Mouse (Mus musculus) kidney, adult 11 months (tissue): ENCODE measurements at regions not wholly inside any gene's neighbourhood (a gene's known extent, or its start where the extent isn't known, plus 50 kb on each side); places are given as distances from the start of the nearest gene placed in this dataset.

ENCODE experiments used
- DNase-seq: peaks from one replicate; pipeline ENCODE4 v3.0.0; 2022

GRCm38 (mm10) chr12:29222099-29222498, 306.1 kb upstream of the Myt1l start:
- no peak for DNase-seq

- no peak for DNase-seq
These were observed 302.2 kb upstream of the Myt1l start for GRCm38 (mm10) chr12:29226001-29226400.

- DNase-seq: no peak
These were observed 295.4 kb upstream of the Myt1l start for GRCm38 (mm10) chr12:29232492-29233447.

DNA sequence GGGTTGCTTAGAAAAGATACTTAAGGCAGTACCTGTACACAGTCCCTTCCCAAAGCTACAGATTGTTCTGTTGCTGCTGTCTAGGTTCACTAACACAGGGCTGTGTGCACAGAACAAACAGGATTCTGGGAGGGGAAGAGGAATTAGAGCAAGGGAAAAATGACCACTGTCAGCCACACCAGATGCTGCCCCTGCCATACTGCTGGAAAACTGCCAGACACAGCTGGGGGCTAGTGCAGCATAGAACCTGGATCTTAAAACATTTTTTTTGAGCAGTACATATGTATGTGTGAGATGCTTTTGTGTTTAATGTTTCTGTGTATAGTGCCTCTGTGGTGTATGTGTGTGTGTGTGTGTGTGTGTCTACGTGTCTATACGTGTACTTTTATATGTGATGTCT, 291.7 kb upstream of the Myt1l start:
- DNase-seq: no peak

DNA sequence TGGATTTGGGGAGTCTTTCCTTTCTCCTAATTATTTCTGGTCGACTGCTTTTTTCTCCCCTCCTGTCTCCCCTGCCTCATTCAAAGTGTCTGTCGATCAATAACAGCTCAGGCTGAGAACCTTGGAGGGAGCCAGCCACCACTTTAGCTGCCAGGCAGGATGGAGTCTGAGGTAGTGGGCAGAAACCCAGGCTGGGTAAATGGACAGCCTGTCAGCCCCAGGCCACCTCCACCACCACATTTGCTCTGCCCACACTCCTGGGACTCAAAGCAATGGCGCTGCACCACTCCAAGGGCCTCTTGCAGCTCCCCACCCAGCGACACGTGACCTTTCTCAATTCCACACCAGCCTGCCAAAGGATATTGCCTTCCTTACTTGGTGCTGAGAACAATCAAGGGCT, 290.7 kb upstream of the Myt1l start:
- DNase-seq: no peak

- no peak for DNase-seq
These were observed 288.7 kb upstream of the Myt1l start for GRCm38 (mm10) chr12:29239482-29239881.

- DNase-seq: no peak
These were observed 288.2 kb upstream of the Myt1l start for GRCm38 (mm10) chr12:29239975-29240374.

- DNase-seq: no peak
These were observed 285.1 kb upstream of the Myt1l start for GRCm38 (mm10) chr12:29243087-29243486.

DNA sequence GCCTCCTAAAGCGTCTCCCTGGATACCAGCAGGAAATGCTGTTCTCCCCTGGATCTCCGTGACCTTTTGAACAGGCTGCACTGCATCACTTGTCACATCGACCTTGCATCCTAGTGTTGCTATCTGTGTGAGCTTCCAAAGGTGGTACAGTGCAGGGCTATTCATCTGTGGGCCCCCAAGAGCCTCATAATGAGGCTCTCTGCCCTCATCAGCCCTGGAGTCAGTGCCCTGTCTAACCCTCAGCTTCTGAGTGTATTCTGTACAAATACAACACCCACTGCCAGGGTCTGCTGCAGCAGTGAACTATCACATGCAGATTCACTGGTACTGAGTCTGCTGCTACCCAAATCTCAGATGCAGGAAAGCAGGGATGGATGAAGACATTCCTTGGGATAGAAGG, 282.1 kb upstream of the Myt1l start:
- no peak for DNase-seq

GRCm38 (mm10) chr12:29247356-29247755, 280.8 kb upstream of the Myt1l start:
- DNase-seq: no peak

DNA sequence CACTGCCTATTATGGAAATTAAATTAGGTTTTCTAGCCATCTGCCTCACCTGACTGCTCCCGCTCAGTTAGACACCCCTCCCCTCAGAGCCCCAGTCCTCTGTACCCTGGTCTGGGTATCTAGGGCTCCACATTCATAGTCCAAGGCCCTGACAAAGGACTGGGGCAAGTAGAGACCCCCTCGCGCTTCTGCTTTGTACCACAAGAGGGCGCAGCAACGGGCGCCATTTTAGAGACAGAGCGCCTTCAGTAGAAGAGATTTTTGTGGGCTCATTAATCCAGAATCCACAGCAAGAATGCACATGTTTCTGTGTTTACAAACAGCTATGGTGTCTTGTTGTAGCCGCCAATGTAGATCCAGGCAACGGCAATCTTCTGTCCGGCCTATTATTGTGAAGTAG, 279.7 kb upstream of the Myt1l start:
- no peak for DNase-seq

DNA sequence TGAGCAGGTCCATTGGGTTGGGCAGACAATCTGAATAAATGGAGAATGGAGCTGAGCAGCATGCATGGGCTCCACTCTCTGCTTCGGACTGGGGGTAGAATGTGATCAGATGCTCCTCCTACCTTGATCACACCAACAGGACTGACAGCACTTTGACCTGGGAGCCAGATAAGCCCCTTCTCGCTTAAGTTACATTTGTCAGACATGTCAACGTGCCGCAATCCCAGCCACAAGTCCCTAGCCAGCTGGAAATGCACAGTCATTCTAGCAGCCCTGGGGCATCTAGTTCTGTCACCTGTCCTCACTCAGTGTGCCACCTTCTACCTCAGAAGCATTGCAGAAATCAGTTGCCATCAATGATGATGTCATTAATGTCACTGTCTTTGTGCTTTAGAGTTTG, 272.1 kb upstream of the Myt1l start:
- DNase-seq: no peak

DNA sequence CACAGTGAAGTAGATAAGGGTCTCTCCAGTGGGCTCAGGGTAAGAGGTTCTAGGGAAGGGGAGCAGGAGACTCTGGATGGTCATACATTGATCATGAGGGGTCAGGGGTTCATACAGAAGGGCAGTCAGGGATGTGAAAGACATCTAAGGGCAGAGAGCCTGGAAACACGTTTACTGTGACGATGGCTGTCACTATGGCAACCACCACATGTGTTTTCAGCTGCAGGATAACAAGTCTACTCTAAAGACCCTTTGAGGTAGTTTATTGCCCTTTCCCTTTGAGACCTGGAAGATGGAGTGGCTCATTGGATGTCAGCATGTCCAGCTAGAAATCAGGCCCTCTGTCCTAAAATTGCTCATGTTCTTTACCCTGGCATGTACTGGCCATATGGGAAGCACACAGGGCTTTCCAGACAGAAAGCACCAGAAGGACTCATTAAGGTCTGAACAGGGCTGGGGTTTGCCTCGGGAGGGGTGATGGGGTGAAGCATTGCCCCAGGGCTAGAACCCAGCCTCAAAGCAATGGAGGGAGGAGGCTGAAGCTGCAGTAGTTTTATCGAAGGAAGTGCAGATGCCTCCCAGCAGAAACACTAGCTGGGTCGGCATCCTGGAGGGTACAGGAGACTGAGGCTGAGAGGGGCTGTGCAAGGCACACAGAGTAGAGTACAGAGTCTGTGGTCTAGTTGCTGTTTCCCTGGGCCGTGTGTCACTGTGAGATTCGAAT, 271.0 kb upstream of the Myt1l start:
- no peak for DNase-seq

DNA sequence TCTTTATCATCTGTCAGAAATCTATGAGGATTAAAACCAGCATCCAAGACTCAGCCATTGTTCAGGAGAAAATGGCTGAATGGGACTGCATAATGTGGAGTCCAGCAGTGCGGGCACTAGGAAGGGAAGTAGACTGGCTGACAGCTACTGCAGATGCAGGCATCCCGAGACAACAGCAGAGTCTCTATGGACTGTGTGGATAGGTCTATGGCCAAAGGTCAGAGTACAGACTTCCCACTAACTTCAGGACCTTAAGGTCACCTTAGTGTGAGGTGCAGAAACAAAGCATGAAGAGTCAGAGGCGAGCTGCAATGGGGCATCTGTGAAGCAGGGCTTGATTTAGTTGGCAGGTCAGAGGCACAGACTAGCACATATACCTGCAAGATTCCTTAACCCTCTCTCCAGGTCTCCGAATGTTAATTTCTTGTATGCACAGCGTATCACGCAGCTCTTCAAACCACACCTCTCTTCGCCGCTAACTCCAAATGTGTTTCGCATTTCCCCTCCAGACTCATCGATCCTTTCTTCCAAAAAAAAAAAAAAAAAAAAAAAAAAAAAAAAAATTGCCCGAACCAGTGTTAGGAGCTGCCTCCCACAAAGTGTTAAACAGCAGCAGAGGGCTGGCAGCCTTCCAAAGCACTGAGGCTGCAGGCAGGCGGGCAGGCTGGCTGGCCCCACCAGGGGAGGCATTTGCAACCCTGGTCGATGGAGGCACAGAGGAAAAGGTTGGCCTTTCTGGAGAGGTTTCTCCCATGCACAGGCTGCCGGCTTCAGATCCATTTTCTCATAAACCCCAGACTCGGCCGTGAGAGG, 270.2 kb upstream of the Myt1l start:
- peak; percentile 36 for DNase-seq

DNA sequence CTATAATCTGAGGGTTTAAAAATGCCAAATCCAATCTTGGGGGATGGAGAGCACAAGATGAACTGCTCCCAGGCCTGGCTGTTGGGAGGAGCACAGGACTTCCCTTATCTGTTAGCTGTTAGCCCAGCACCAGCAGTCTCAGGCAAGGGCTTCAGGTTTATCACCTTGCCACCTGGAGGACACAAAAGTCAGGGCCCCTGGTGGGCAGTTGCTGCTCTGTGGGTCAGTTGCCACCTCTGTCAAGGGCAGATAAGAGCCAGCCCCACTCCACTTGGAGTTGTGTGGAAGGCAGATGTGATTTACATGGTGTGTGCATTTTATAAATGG, 269.7 kb upstream of the Myt1l start:
- no peak for DNase-seq

GRCm38 (mm10) chr12:29258966-29259365, 269.2 kb upstream of the Myt1l start:
- no peak for DNase-seq

- DNase-seq: no peak
These were observed 254.0 kb upstream of the Myt1l start for GRCm38 (mm10) chr12:29274166-29274565.

DNA sequence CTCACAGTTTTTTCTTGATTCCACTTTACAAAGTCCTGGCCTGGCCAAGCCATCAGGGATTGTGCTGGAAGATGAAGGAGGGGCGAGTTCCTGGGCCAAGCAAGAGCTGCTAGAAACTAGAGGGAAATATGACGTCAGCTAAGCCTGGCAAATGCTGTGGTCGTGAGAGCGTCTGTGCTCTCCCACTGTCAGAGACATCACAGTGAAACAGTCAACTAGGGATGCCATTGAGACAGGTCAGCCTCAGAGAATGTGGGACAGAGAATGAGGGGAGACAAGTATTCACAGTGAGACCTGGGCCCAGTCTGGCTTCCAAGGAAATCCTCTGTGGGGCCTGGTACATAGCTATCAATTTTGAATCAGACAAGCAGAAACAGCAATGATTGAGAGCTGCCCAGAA, 252.5 kb upstream of the Myt1l start:
- DNase-seq: no peak

DNA sequence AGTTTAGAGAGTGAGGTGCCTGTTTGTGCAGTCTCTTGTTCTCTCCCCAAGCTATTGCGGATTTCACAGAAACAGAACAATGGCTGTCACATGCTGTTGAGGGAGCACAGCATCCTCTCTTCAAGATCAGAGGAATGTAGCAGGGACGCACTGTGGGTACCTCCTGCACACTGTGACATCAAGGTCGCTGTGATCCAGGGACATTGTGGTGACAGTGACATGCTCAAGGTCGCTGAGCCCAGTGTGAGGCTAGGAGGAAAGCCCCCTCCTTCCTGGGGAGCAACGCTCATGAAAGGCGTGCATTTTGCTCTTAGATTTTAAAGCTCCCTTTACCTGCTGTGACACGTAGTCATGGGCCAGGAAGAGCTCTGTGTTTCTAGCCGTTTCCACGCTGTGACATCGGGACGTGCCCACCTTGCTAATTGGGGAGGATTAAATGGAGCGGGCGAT, 248.5 kb upstream of the Myt1l start:
- DNase-seq: no peak

DNA sequence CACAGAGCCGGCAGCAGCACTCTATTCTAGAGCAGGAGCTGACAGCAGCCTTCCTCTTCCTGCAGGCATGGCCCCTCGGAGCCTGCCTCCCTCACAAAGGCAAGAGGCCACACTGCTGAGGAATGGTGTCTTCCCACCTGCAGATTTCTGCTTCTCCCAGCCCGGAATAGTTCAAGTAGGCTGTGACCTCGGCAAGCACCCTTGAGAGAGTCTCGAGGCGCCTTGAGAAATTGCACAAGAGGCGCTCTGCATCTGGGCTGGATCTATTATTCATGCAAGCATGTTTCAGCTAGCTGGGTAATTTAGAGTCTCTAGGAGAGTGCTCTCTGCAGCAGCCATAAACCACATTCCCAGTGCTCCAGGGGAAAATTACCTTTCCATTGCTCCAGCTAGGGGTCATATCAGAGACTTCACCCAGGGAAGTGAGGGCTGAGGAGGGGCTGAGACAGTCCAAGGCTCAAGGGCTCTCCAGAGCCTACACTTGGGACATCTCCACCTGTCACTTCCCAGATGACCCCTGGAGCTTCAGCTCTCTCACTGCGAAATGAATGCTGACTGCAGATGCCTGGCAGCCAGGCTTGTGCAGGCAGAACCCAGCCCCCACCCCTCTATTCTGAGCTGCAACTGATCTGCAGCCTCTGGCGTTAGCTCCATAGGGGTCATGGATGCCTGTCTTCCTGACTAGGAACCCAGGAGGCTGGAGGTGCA, 247.9 kb upstream of the Myt1l start:
- DNase-seq: no peak

DNA sequence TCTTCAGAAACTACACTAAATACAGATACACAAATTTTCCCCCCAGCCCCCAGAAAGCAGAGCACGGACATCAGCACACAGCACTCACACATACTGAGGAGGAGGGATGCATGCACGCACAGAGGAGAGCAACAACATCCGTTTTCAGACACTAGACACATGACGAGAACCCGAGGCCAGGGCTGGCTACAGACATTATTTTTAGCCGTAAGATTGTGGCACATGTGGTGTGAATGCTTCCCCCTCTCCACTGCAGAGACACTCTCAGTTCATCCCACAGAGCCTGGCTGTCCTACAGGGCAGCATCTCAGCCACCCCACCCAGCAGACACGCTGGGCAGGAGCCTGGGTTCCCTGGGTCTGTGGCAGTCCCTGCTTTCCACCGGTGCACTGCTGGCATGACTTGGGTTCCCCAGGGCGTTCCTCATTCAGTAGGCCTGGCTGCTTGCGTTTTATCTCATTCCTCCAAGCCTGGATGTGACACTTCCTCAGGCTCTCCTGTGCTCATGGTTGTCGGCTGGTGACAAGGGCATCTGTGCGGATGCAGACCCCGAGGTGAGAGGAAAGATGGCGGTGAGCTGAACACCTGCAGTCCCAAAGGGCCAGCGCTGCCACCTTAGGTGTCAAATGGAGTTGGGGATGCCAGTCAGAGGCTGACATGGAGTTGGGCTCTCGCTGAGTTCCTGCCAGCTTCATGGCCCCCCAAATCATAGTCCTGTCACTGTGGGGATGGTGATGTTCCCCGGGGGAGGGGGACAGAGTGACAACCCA, 247.1 kb upstream of the Myt1l start:
- no peak for DNase-seq

DNA sequence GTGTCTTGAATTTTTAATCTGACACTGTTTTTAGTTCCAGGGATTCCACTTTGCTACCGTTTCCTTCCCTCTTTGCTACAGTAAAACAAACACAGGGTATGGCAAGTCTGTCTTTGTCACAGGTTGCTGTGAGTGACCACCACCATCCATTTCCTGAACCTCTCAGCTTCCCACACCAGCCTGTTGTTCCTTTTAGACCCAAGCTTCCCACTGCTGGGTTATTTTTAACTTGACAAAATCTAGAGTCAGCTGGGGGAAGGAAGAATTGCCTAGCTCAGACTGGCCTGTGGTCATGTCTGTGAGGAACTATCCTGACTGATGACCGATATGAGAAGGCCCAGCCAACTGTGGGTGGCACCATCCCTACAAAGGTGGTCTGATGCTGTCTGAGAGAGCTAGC, 239.4 kb upstream of the Myt1l start:
- DNase-seq: no peak
